Mouse (Mus musculus): ENCODE measurements around the gene Tia1. TPM values are rescaled to one million over a fixed set of nuclear protein-coding genes. Genes with fewer than 3 reads are reported as not detected.
"Not testable (repeated sequence)": the region's sequence is repeated elsewhere in the genome, so short reads cannot be mapped to it uniquely, and the experiment has no call there.

The Tia1 gene
- polyA plus RNA-seq, 1 experiment from 2014 or later = 236 TPM

GRCm38 (mm10) chr6:86380112-86380511 is 23.9 kb upstream of the Tia1 start:
- not testable (repeated sequence) for H3K9ac ChIP-seq (ENCODE audit: low read depth, low read length); H3K4me2 ChIP-seq (replicated peaks; ENCODE audit: low read depth, low read length); H3K27me3 ChIP-seq (ENCODE audit: control insufficient read depth, insufficient read depth, low read length); H3K9me3 ChIP-seq (ENCODE audit: control insufficient read depth, low read length); ATAC-seq (ENCODE audit: low FRiP score, low TSS enrichment); H3K4me1 ChIP-seq (ENCODE audit: control insufficient read depth, insufficient read depth, low read length); H3K4me3 ChIP-seq (ENCODE audit: low read length); H3K27ac ChIP-seq (ENCODE audit: low read depth, low read length)
- 86% methylated on average over 5 of the region's 8 CpGs for WGBS
- peaks cover 40% of the 10 kb centered on the region for H3K36me3 ChIP-seq (ENCODE audit: control insufficient read depth, insufficient read depth, low read length)

DNA sequence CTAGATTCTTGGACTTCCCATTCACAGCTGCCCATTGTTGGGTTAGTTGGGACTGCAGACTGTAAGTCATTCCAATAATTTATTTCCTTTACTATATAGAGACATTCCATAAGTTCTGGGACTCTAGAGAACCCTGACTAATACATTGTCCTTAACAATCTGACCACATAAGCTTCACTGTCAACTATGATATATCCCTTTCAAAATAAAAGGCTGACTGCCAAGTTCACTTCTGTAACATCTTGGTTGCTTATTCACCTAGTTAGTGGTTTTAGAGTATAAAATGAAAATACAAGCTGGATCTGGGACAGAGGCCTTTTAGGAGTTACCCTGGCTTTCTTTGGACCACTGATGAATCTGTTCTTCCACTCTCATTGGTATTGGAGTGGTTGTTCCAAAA is 21.5 kb upstream of the Tia1 start:
- Histone ChIP-seq H3K4me1 (ENCODE audit: control insufficient read depth, insufficient read depth, low read length) (no peaks in the 10 kb centered on the region), H3K9ac (ENCODE audit: low read depth, low read length) (no peak overlapping the region), H3K27ac (ENCODE audit: low read depth, low read length) (no peak overlapping the region), H3K4me2 (replicated peaks; ENCODE audit: low read depth, low read length) (no peak overlapping the region), H3K4me3 (ENCODE audit: low read length) (no peak overlapping the region), H3K9me3 (ENCODE audit: control insufficient read depth, low read length) (no peaks in the 10 kb centered on the region), H3K36me3 (ENCODE audit: control insufficient read depth, insufficient read depth, low read length) (peaks cover 38% of the 10 kb centered on the region), H3K27me3 (ENCODE audit: control insufficient read depth, insufficient read depth, low read length) (no peaks in the 10 kb centered on the region)
- no peak for ATAC-seq (ENCODE audit: low FRiP score, low TSS enrichment)

DNA sequence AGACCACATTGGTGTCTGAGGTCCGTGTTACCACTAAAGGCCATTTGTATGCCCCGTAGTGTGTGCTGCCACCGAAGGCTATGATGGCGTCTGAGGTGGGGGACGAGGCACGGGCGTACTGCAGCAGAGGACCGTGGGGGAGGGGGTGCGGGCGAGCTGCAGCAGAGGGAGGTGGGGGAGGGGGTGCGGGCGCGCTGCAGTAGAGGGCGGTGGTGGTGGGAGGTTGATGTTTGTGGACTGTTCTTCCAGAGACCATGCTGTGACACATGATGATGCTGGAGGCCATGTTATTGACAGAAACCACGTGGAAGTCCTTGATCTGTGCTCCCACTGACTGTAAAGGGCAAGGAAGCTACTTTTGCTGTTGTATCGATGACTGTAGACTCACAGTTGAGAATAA is 20.6 kb upstream of the Tia1 start:
- ATAC-seq (ENCODE audit: low FRiP score, low TSS enrichment) = no peak
- 42% methylated on average over 16 of the region's 16 CpGs for WGBS
- no peak overlapping the region for H3K4me3 ChIP-seq (ENCODE audit: low read length)

DNA sequence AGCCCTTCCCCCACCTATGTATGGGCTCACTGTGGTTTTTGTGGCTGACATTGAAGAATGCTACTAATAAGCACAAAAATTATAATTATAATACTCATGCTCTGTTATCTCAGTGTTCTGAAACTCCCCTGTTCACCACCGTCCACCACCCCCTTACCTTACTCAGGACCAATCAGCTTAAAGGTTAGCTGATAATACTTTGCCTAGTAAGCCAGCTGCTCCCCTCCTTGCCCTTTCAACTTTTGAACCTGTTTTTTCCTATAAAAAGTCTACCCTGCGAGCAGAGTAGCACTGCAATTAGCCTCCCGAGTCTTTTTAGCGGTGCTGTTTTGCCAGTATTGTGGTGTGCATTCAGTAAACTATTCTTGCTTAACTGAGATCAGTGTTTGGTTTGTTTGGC is 19.3 kb upstream of the Tia1 start:
- peaks cover 35% of the 10 kb centered on the region for H3K36me3 ChIP-seq (ENCODE audit: control insufficient read depth, insufficient read depth, low read length)
- no peak overlapping the region for H3K4me3 ChIP-seq (ENCODE audit: low read length)
- ATAC-seq (ENCODE audit: low FRiP score, low TSS enrichment) = no peak
- H3K4me2 ChIP-seq (replicated peaks; ENCODE audit: low read depth, low read length) = no peak overlapping the region
- no peaks in the 10 kb centered on the region for H3K27me3 ChIP-seq (ENCODE audit: control insufficient read depth, insufficient read depth, low read length)
- H3K27ac ChIP-seq (ENCODE audit: low read depth, low read length) = no peak overlapping the region
- H3K4me1 ChIP-seq (ENCODE audit: control insufficient read depth, insufficient read depth, low read length) = no peaks in the 10 kb centered on the region
- H3K9me3 ChIP-seq (ENCODE audit: control insufficient read depth, low read length) = no peaks in the 10 kb centered on the region
- WGBS = 66% methylated on average over 4 of the region's 4 CpGs
- H3K9ac ChIP-seq (ENCODE audit: low read depth, low read length) = no peak overlapping the region

More for the DNA sequence above, 20.6 kb upstream of the Tia1 start:
- Histone ChIP-seq H3K36me3 (ENCODE audit: control insufficient read depth, insufficient read depth, low read length) (peaks cover 36% of the 10 kb centered on the region), H3K27ac (ENCODE audit: low read depth, low read length) (no peak overlapping the region), H3K4me2 (replicated peaks; ENCODE audit: low read depth, low read length) (no peak overlapping the region), H3K4me1 (ENCODE audit: control insufficient read depth, insufficient read depth, low read length) (no peaks in the 10 kb centered on the region), H3K9ac (ENCODE audit: low read depth, low read length) (no peak overlapping the region), H3K27me3 (ENCODE audit: control insufficient read depth, insufficient read depth, low read length) (no peaks in the 10 kb centered on the region), H3K9me3 (ENCODE audit: control insufficient read depth, low read length) (no peaks in the 10 kb centered on the region)

- Histone ChIP-seq H3K36me3 (ENCODE audit: control insufficient read depth, insufficient read depth, low read length) (peaks cover 41% of the 10 kb centered on the region), H3K9ac (ENCODE audit: low read depth, low read length) (no peak overlapping the region)
- 79% methylated on average over 5 of the region's 5 CpGs for WGBS
These were observed 18.5 kb upstream of the Tia1 start for GRCm38 (mm10) chr6:86385362-86386104.

DNA sequence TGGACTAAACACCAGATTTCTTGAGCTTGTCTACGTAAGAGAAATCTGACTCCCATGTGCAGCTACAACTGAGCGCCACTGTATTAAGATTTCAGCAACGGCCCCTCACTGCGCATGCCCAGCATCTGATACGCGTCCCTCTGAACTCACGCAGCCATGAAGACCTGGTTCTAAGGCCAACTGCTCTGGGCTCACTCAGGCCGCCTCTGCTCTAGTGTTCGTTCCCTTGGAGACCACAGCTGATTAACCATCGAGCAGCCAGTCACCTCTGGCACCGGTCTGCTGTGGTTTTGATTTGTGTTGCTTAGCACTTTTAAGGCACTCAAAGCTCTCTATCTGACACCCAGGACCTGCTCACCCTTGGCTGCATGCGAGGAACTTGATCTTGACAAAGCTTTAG is 16.7 kb upstream of the Tia1 start:
- H3K36me3 ChIP-seq (ENCODE audit: control insufficient read depth, insufficient read depth, low read length) = peaks cover 58% of the 10 kb centered on the region

More at GRCm38 (mm10) chr6:86385362-86386104, 18.5 kb upstream of the Tia1 start:
- no peak overlapping the region for H3K4me2 ChIP-seq (replicated peaks; ENCODE audit: low read depth, low read length)
- H3K9me3 ChIP-seq (ENCODE audit: control insufficient read depth, low read length) = no peaks in the 10 kb centered on the region
- H3K4me3 ChIP-seq (ENCODE audit: low read length) = no peak overlapping the region
- H3K27ac ChIP-seq (ENCODE audit: low read depth, low read length) = no peak overlapping the region
- no peaks in the 10 kb centered on the region for H3K27me3 ChIP-seq (ENCODE audit: control insufficient read depth, insufficient read depth, low read length)
- H3K4me1 ChIP-seq (ENCODE audit: control insufficient read depth, insufficient read depth, low read length) = no peaks in the 10 kb centered on the region
- no peak for ATAC-seq (ENCODE audit: low FRiP score, low TSS enrichment)

DNA sequence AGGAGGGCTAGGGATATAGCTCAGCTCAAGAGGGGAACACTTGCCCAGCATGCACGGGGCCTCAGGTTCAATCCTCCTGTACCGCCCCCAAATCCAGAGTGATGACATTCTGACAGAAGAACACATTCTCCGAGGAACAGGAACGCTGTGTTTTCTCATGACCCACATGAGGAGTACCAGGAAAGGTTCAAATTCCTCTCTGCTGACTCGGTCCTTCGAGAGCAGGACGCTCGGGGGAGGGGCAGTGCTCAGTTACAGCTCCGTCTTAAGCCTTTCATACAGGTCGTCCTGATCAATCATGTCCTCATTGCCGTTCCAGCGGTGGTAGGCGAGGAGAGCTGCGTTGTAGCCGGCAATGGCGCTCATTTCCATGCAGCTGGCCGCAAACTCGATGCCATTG is 15.6 kb upstream of the Tia1 start:
- Histone ChIP-seq H3K27ac (ENCODE audit: low read depth, low read length) (no peak overlapping the region; the same call in 1 of the 2 replicates), H3K4me3 (ENCODE audit: low read length) (no peak overlapping the region), H3K36me3 (ENCODE audit: control insufficient read depth, insufficient read depth, low read length) (peaks cover 60% of the 10 kb centered on the region), H3K9ac (ENCODE audit: low read depth, low read length) (no peak overlapping the region), H3K4me2 (replicated peaks; ENCODE audit: low read depth, low read length) (no peak overlapping the region), H3K27me3 (ENCODE audit: control insufficient read depth, insufficient read depth, low read length) (no peaks in the 10 kb centered on the region), H3K4me1 (ENCODE audit: control insufficient read depth, insufficient read depth, low read length) (no peaks in the 10 kb centered on the region), H3K9me3 (ENCODE audit: control insufficient read depth, low read length) (no peaks in the 10 kb centered on the region)
- no peak for ATAC-seq (ENCODE audit: low FRiP score, low TSS enrichment)
- WGBS = 80% methylated on average over 18 of the region's 18 CpGs

More for the DNA sequence above, 16.7 kb upstream of the Tia1 start:
- no peaks in the 10 kb centered on the region for H3K4me1 ChIP-seq (ENCODE audit: control insufficient read depth, insufficient read depth, low read length)
- 40% methylated on average over 12 of the region's 12 CpGs for WGBS
- no peaks in the 10 kb centered on the region for H3K9me3 ChIP-seq (ENCODE audit: control insufficient read depth, low read length)
- no peak overlapping the region for H3K4me3 ChIP-seq (ENCODE audit: low read length)
- no peaks in the 10 kb centered on the region for H3K27me3 ChIP-seq (ENCODE audit: control insufficient read depth, insufficient read depth, low read length)
- H3K27ac ChIP-seq (ENCODE audit: low read depth, low read length) = no peak overlapping the region; the same call in 1 of the 2 replicates
- no peak overlapping the region; the same call in 1 of the 2 replicates for H3K4me2 ChIP-seq (replicated peaks; ENCODE audit: low read depth, low read length)
- no peak overlapping the region for H3K9ac ChIP-seq (ENCODE audit: low read depth, low read length)
- peak; percentile 88 for ATAC-seq (ENCODE audit: low FRiP score, low TSS enrichment)

DNA sequence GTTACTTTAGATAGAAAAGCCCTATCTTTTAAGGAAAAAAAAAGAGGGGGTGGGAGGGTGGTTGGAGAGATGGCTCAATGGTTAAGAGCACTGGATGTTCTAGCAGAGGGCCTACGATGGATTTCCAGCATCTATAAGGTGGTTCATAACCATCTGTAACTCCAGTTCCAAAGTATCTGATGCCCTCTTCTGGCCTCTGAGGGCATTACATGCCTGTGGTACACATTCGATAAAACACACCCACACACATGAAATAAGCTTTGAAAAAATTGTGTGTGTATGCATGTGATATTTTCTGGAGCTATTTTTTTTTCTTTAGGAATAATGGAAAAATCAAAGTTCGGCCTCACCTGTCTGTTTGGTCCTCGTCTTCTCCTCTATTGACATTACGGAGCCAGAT is 12.7 kb upstream of the Tia1 start:
- H3K9me3 ChIP-seq (ENCODE audit: control insufficient read depth, low read length) = no peaks in the 10 kb centered on the region
- peaks cover 15% of the 10 kb centered on the region for H3K4me1 ChIP-seq (ENCODE audit: control insufficient read depth, insufficient read depth, low read length)
- no peak for ATAC-seq (ENCODE audit: low FRiP score, low TSS enrichment)
- H3K9ac ChIP-seq (ENCODE audit: low read depth, low read length) = no peak overlapping the region
- over 99% methylated on average over 5 of the region's 5 CpGs for WGBS
- H3K4me3 ChIP-seq (ENCODE audit: low read length) = no peak overlapping the region
- H3K27me3 ChIP-seq (ENCODE audit: control insufficient read depth, insufficient read depth, low read length) = no peaks in the 10 kb centered on the region
- H3K36me3 ChIP-seq (ENCODE audit: control insufficient read depth, insufficient read depth, low read length) = peaks cover 62% of the 10 kb centered on the region
- H3K27ac ChIP-seq (ENCODE audit: low read depth, low read length) = no peak overlapping the region
- no peak overlapping the region for H3K4me2 ChIP-seq (replicated peaks; ENCODE audit: low read depth, low read length)

DNA sequence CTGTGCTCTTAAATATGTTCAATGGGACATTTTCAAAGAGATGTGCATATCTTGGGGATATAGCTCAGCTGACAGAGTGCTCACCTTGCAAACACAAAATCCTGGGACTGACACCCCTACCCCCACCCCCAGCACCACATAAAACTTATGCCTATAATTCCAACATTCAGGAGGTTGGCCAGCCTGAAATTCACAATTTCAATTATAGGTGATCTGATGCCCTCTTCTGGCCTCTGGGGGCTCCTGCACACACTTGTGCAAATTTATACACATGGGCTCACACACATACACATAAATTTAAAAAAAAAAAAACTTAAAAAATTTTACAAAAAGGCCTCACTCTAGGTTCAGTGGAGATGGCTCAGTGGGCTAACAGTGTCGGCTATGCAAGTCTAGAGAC is 10.8 kb upstream of the Tia1 start:
- Histone ChIP-seq H3K9me3 (ENCODE audit: control insufficient read depth, low read length) (no peaks in the 10 kb centered on the region), H3K36me3 (ENCODE audit: control insufficient read depth, insufficient read depth, low read length) (peaks cover 49% of the 10 kb centered on the region), H3K27ac (ENCODE audit: low read depth, low read length) (no peak overlapping the region), H3K4me1 (ENCODE audit: control insufficient read depth, insufficient read depth, low read length) (peaks cover 15% of the 10 kb centered on the region), H3K9ac (ENCODE audit: low read depth, low read length) (no peak overlapping the region), H3K4me2 (replicated peaks; ENCODE audit: low read depth, low read length) (no peak overlapping the region), H3K27me3 (ENCODE audit: control insufficient read depth, insufficient read depth, low read length) (no peaks in the 10 kb centered on the region), H3K4me3 (ENCODE audit: low read length) (no peak overlapping the region)
- 100% methylated on average over 1 of the region's 1 CpGs for WGBS
- ATAC-seq (ENCODE audit: low FRiP score, low TSS enrichment) = no peak
